8 mouse cellular contexts compared by ENCODE assay signal in genomic region chr4:136179998-136180397, GRCm38 (mm10). TPM values are rescaled to one million over a fixed set of nuclear protein-coding genes. Genes with fewer than 3 reads are reported as not detected.
DNase-seq lines count a peak whose midpoint lies in the region; ATAC-seq and TF ChIP-seq lines count a peak whose summit lies in the region.

No protein-coding gene starts in this region.

- TF ChIP-seq POLR2A in small intestine, adult 2 months (IDR thresholded peaks at IDR 0.05; ENCODE audit: low read depth, low read length) = no peak

- peak overlapping the region; percentile 43 for H3K9ac ChIP-seq in embryonic facial prominence, embryonic 11.5 days (replicated peaks; ENCODE audit: low read length)
- H3K9ac ChIP-seq in intestine, postnatal 0 days (ENCODE audit: low read depth, low read length) = no peak overlapping the region
- peak overlapping the region; percentile 24; the same call in 1 of the 2 replicates for H3K9ac ChIP-seq in limb, embryonic 11.5 days (ENCODE audit: low read length)
- 0 out of 2 replicates have a peak overlapping the region, but pooled peaks have one; percentile 17 for H3K9ac ChIP-seq in midbrain, embryonic 12.5 days (replicated peaks)

- H3K27ac ChIP-seq in embryonic facial prominence, embryonic 11.5 days (replicated peaks; ENCODE audit: low read depth, low read length) = no peak overlapping the region
- H3K27ac ChIP-seq in intestine, postnatal 0 days (ENCODE audit: low read depth, low read length) = peak overlapping the region; percentile 57
- no peak overlapping the region for H3K27ac ChIP-seq in limb, embryonic 11.5 days (replicated peaks; ENCODE audit: low read depth, low read length)
- 0 out of 2 replicates have a peak overlapping the region, but pooled peaks have one; percentile 7 for H3K27ac ChIP-seq in midbrain, embryonic 12.5 days (replicated peaks)
- peak overlapping the region; percentile 25 for H3K27ac ChIP-seq in small intestine, adult 2 months (ENCODE audit: insufficient read depth, low read depth, low read length)

- peak; percentile 92 for TF ChIP-seq CTCF in intestine, postnatal 0 days (IDR thresholded peaks at IDR 0.05; ENCODE audit: low read depth)
- peak; percentile 80 for TF ChIP-seq CTCF in small intestine, adult 2 months (IDR thresholded peaks at IDR 0.05; ENCODE audit: extremely low read depth, insufficient read length, insufficient replicate concordance, low read depth, low read length)

- peaks cover 3% of the 10 kb centered on the region for H3K4me1 ChIP-seq in embryonic facial prominence, embryonic 11.5 days (ENCODE audit: control insufficient read depth, insufficient read depth, low read length)
- H3K4me1 ChIP-seq in intestine, postnatal 0 days (replicated peaks; ENCODE audit: control insufficient read depth, insufficient read depth, low read length) = peaks cover 21% of the 10 kb centered on the region
- peaks cover 12% of the 10 kb centered on the region for H3K4me1 ChIP-seq in limb, embryonic 11.5 days (ENCODE audit: control insufficient read depth, insufficient read depth, low read length)
- H3K4me1 ChIP-seq in midbrain, embryonic 12.5 days = peaks cover 51% of the 10 kb centered on the region
- H3K4me1 ChIP-seq in small intestine, adult 2 months (ENCODE audit: control insufficient read depth, insufficient read depth, insufficient read length, low read length) = peaks cover 41% of the 10 kb centered on the region

- peak overlapping the region; percentile 51 for H3K4me2 ChIP-seq in embryonic facial prominence, embryonic 11.5 days (ENCODE audit: low read depth, low read length)
- H3K4me2 ChIP-seq in intestine, postnatal 0 days (replicated peaks; ENCODE audit: low read depth) = peak overlapping the region; percentile 54
- H3K4me2 ChIP-seq in limb, embryonic 11.5 days (ENCODE audit: low read depth, severe bottlenecking) = peak overlapping the region; percentile 35; the same call in 1 of the 2 replicates
- H3K4me2 ChIP-seq in midbrain, embryonic 12.5 days (replicated peaks) = peak overlapping the region; percentile 50

- peak; percentile 89 for DNase-seq in adrenal gland, postnatal 25 days
- peak; percentile 90 for DNase-seq in embryonic facial prominence, embryonic 11.5 days (ENCODE audit: low spot score)
- peak; percentile 97 for DNase-seq in heart, adult 11 months
- DNase-seq in limb, embryonic 11.5 days (ENCODE audit: low spot score) = peak; percentile 96
- no peak for DNase-seq in adipocyte (ENCODE audit: low spot score)

- no peak for ATAC-seq in embryonic facial prominence, embryonic 11.5 days (replicated peaks; ENCODE audit: insufficient number of reproducible peaks, low FRiP score, low TSS enrichment, low read depth)
- ATAC-seq in intestine, postnatal 0 days = peak; percentile 18; the same call in 1 of the 2 replicates
- 0 out of 2 replicates have a peak, but pooled peaks have one; percentile 12 for ATAC-seq in limb, embryonic 11.5 days (ENCODE audit: insufficient number of reproducible peaks, low FRiP score, low TSS enrichment, low read depth)
- peak; percentile 27; the same call in 1 of the 2 replicates for ATAC-seq in midbrain, embryonic 12.5 days (ENCODE audit: low FRiP score, low read depth)

- H3K36me3 ChIP-seq in embryonic facial prominence, embryonic 11.5 days (replicated peaks; ENCODE audit: control insufficient read depth, insufficient read depth, low read depth, low read length) = no peaks in the 10 kb centered on the region
- no peaks in the 10 kb centered on the region; the same call in 1 of the 2 replicates for H3K36me3 ChIP-seq in intestine, postnatal 0 days (ENCODE audit: control insufficient read depth, insufficient read depth)
- H3K36me3 ChIP-seq in limb, embryonic 11.5 days (ENCODE audit: control insufficient read depth, insufficient read depth, low read length) = no peaks in the 10 kb centered on the region
- H3K36me3 ChIP-seq in midbrain, embryonic 12.5 days = 0 out of 2 replicates have a peak, but pooled peaks cover 6% of the 10 kb centered on the region
- peaks cover 6% of the 10 kb centered on the region; the same call in 1 of the 2 replicates for H3K36me3 ChIP-seq in small intestine, adult 2 months (ENCODE audit: control insufficient read depth, insufficient read depth, low read length)

- no peaks in the 10 kb centered on the region for H3K27me3 ChIP-seq in embryonic facial prominence, embryonic 11.5 days (ENCODE audit: control insufficient read depth, insufficient read depth, low read length)
- H3K27me3 ChIP-seq in intestine, postnatal 0 days (replicated peaks; ENCODE audit: control insufficient read depth, insufficient read depth, low read length) = no peaks in the 10 kb centered on the region
- peaks cover 2% of the 10 kb centered on the region; the same call in 1 of the 2 replicates for H3K27me3 ChIP-seq in limb, embryonic 11.5 days (ENCODE audit: control insufficient read depth, insufficient read depth, low read length)
- H3K27me3 ChIP-seq in midbrain, embryonic 12.5 days = no peaks in the 10 kb centered on the region; the same call in 1 of the 2 replicates
- no peaks in the 10 kb centered on the region for H3K27me3 ChIP-seq in small intestine, adult 2 months (ENCODE audit: control insufficient read depth, insufficient read depth, low read length)

- H3K4me3 ChIP-seq in embryonic facial prominence, embryonic 11.5 days (ENCODE audit: low read depth, low read length) = peak overlapping the region; percentile 25
- H3K4me3 ChIP-seq in intestine, postnatal 0 days (ENCODE audit: low read depth, low read length) = peak overlapping the region; percentile 18; the same call in 1 of the 2 replicates
- H3K4me3 ChIP-seq in limb, embryonic 11.5 days (ENCODE audit: low read depth, low read length) = peak overlapping the region; percentile 22
- peak overlapping the region; percentile 33 for H3K4me3 ChIP-seq in midbrain, embryonic 12.5 days
- peak overlapping the region; percentile 33 for H3K4me3 ChIP-seq in small intestine, adult 2 months (ENCODE audit: low read depth, low read length)

- no peaks in the 10 kb centered on the region for H3K9me3 ChIP-seq in embryonic facial prominence, embryonic 11.5 days (replicated peaks; ENCODE audit: control insufficient read depth, low read length)
- no peaks in the 10 kb centered on the region for H3K9me3 ChIP-seq in intestine, postnatal 0 days (ENCODE audit: control insufficient read depth)
- H3K9me3 ChIP-seq in limb, embryonic 11.5 days (ENCODE audit: control insufficient read depth, low read length) = no peaks in the 10 kb centered on the region
- no peaks in the 10 kb centered on the region for H3K9me3 ChIP-seq in midbrain, embryonic 12.5 days

- WGBS in embryonic facial prominence, embryonic 11.5 days = 4% methylated on average over 15 of the region's 15 CpGs
- 25% methylated on average over 15 of the region's 15 CpGs for WGBS in intestine, postnatal 0 days
- WGBS in limb, embryonic 11.5 days = 3% methylated on average over 15 of the region's 15 CpGs
- WGBS in midbrain, embryonic 12.5 days = 2% methylated on average over 15 of the region's 15 CpGs
- WGBS in small intestine, adult 2 months = 50% methylated on average over 15 of the region's 15 CpGs

RNA-seq across cellular contexts. Expression of gene E2f2, which starts 7.8 kb away (rescaled TPM):
- 4.1 and 4.8 TPM in 2 replicates for total RNA-seq in adrenal gland, postnatal 25 days (2021)
- 5.0 and 6.1 TPM in 2 replicates for polyA plus RNA-seq in embryonic facial prominence, embryonic 11.5 days (2014; fragmentation: Nextera tagmentation; extraction: Ambion mirVana)
- 4.1 and 4.2 TPM in 2 replicates for polyA plus RNA-seq in intestine, postnatal 0 days (2015; fragmentation: Nextera tagmentation; extraction: Ambion mirVana)
- polyA plus RNA-seq in limb, embryonic 11.5 days (2014; fragmentation: Nextera tagmentation; extraction: Ambion mirVana) = 4.7 and 5.7 TPM in 2 replicates
- 10.0 and 10.7 TPM in 2 replicates for polyA plus RNA-seq in midbrain, embryonic 12.5 days (2016; fragmentation: Nextera tagmentation; extraction: Ambion mirVana)
- polyA plus RNA-seq in small intestine, adult 2 months (2012; rRNA removed) = 7.5 and 11.5 TPM in 2 replicates

RNA-seq across cellular contexts. Expression of gene Asap3, which starts 26.2 kb away (rescaled TPM):
- 1.8 and 2.8 TPM in 2 replicates for total RNA-seq in adrenal gland, postnatal 25 days (2021)
- polyA plus RNA-seq in embryonic facial prominence, embryonic 11.5 days (2014; fragmentation: Nextera tagmentation; extraction: Ambion mirVana) = 2.8 and 2.9 TPM in 2 replicates
- polyA plus RNA-seq in intestine, postnatal 0 days (2015; fragmentation: Nextera tagmentation; extraction: Ambion mirVana) = 0.95 and 1.1 TPM in 2 replicates
- 3.0 and 3.2 TPM in 2 replicates for polyA plus RNA-seq in limb, embryonic 11.5 days (2014; fragmentation: Nextera tagmentation; extraction: Ambion mirVana)
- polyA plus RNA-seq in midbrain, embryonic 12.5 days (2016; fragmentation: Nextera tagmentation; extraction: Ambion mirVana) = 8.2 and 8.9 TPM in 2 replicates
- 1.3 and 2.0 TPM in 2 replicates for polyA plus RNA-seq in small intestine, adult 2 months (2012; rRNA removed)

RNA-seq across cellular contexts. Expression of gene Id3, which starts 36.7 kb away (rescaled TPM):
- total RNA-seq in adrenal gland, postnatal 25 days (2021) = 59.6 and 78.0 TPM in 2 replicates
- polyA plus RNA-seq in embryonic facial prominence, embryonic 11.5 days (2014; fragmentation: Nextera tagmentation; extraction: Ambion mirVana) = 608 and 653 TPM in 2 replicates
- polyA plus RNA-seq in intestine, postnatal 0 days (2015; fragmentation: Nextera tagmentation; extraction: Ambion mirVana) = 106 and 118 TPM in 2 replicates
- 534 and 581 TPM in 2 replicates for polyA plus RNA-seq in limb, embryonic 11.5 days (2014; fragmentation: Nextera tagmentation; extraction: Ambion mirVana)
- 355 and 390 TPM in 2 replicates for polyA plus RNA-seq in midbrain, embryonic 12.5 days (2016; fragmentation: Nextera tagmentation; extraction: Ambion mirVana)
- 262 and 519 TPM in 2 replicates for polyA plus RNA-seq in small intestine, adult 2 months (2012; rRNA removed)

Comparison
In these comparisons a context has a peak if more than half of its experiments do, and no peak if none do; other contexts are left out.
1. H3K27ac ChIP-seq: peak in intestine, postnatal 0 days (single experiment), midbrain, embryonic 12.5 days (single experiment) and small intestine, adult 2 months (single experiment); none in embryonic facial prominence, embryonic 11.5 days (single experiment) and limb, embryonic 11.5 days (single experiment).
2. Peak in every context shown above with its lines, with median percentiles within 50 percentile points of each other: H3K4me2 ChIP-seq and H3K4me3 ChIP-seq.